In the genomic region with DNA sequence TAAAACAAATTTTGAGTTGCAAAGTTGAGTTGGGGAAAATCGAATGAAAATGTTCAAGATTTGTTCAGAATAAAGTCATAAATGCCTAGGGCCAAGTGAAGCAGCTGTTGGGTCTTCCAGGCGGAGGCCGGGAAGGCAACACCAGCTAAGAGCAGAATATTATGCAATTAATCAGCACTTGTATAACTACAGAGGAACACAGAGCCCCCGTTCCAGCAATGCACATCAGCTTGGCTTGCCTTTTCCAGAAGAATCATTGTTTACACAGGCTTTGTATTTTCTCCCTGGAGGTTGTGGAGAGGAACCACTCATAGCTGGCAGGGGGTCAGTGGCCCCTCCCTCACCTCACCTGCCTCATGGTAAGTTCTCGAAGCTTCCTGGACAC, we compare ENCODE assay signal across 12 mouse cellular contexts.
DNase-seq lines count a peak whose midpoint lies in the region; ATAC-seq lines count a peak whose summit lies in the region.
"Had no signal": no experiment of that assay in that cellular context is flagged by ENCODE, and none has a peak within 500 bp of the region (broad histone marks: within the 10 kb centered on the region; RNA-seq: fewer than 3 reads in every experiment).

No protein-coding gene starts in this region.

- no peaks in the 10 kb centered on the region for H3K36me3 ChIP-seq in midbrain, embryonic 12.5 days
- no peaks in the 10 kb centered on the region for H3K36me3 ChIP-seq in midbrain, embryonic 16.5 days (ENCODE audit: control insufficient read depth, insufficient read depth, low read length)
- no peaks in the 10 kb centered on the region for H3K36me3 ChIP-seq in neural tube, embryonic 11.5 days (ENCODE audit: control insufficient read depth, insufficient read depth, low read length)
- H3K36me3 ChIP-seq in liver, embryonic 12.5 days = no peaks in the 10 kb centered on the region

- H3K4me2 ChIP-seq in midbrain, embryonic 12.5 days (replicated peaks) = no peak overlapping the region
- no peak overlapping the region for H3K4me2 ChIP-seq in midbrain, embryonic 16.5 days (ENCODE audit: low read length)
- no peak overlapping the region for H3K4me2 ChIP-seq in neural tube, embryonic 11.5 days (ENCODE audit: low read depth)
- no peak overlapping the region for H3K4me2 ChIP-seq in liver, embryonic 12.5 days

- H3K9me3 ChIP-seq in midbrain, embryonic 12.5 days = no peaks in the 10 kb centered on the region
- H3K9me3 ChIP-seq in midbrain, embryonic 16.5 days (replicated peaks; ENCODE audit: control insufficient read depth, low read length, poor library complexity, severe bottlenecking) = no peaks in the 10 kb centered on the region
- H3K9me3 ChIP-seq in neural tube, embryonic 11.5 days (ENCODE audit: control insufficient read depth, low read length) = no peaks in the 10 kb centered on the region
- no peaks in the 10 kb centered on the region for H3K9me3 ChIP-seq in liver, embryonic 12.5 days (replicated peaks)

- peak; percentile 9 to 12 for DNase-seq in heart, adult 18-20 months
- DNase-seq in heart, postnatal 25 days (ENCODE audit: low spot score) = no peak
- peak; percentile 9 for DNase-seq in gastrocnemius, postnatal 10 days
- peak; percentile 27 for DNase-seq in neural tube, embryonic 11.5 days (ENCODE audit: low spot score)
- DNase-seq in MN1 (ENCODE audit: low spot score) = no peak
- DNase-seq: cerebellum, adult 8-10 months; liver, postnatal 0 days; thymus, adult 18-20 months had no signal

- H3K27me3 ChIP-seq in midbrain, embryonic 12.5 days = no peaks in the 10 kb centered on the region
- H3K27me3 ChIP-seq in midbrain, embryonic 16.5 days (ENCODE audit: control insufficient read depth, insufficient read depth, low read depth, low read length) = no peaks in the 10 kb centered on the region
- no peaks in the 10 kb centered on the region for H3K27me3 ChIP-seq in neural tube, embryonic 11.5 days (ENCODE audit: control insufficient read depth, insufficient read depth, low read length)
- no peaks in the 10 kb centered on the region for H3K27me3 ChIP-seq in liver, embryonic 12.5 days (replicated peaks)

- no peak overlapping the region for H3K4me3 ChIP-seq in midbrain, embryonic 12.5 days
- H3K4me3 ChIP-seq in midbrain, embryonic 16.5 days (ENCODE audit: low read depth, low read length) = no peak overlapping the region
- no peak overlapping the region for H3K4me3 ChIP-seq in neural tube, embryonic 11.5 days (ENCODE audit: low read depth, low read length)
- H3K4me3 ChIP-seq in liver, embryonic 12.5 days = no peak overlapping the region

- no peak overlapping the region for H3K9ac ChIP-seq in midbrain, embryonic 12.5 days (replicated peaks)
- no peak overlapping the region for H3K9ac ChIP-seq in midbrain, embryonic 16.5 days (ENCODE audit: low read depth, low read length)
- no peak overlapping the region for H3K9ac ChIP-seq in neural tube, embryonic 11.5 days (ENCODE audit: low read length)
- H3K9ac ChIP-seq in liver, embryonic 12.5 days = no peak overlapping the region
- H3K9ac ChIP-seq: liver, postnatal 0 days had no signal

- H3K4me1 ChIP-seq in midbrain, embryonic 12.5 days = peaks cover 10% of the 10 kb centered on the region; the same call in 1 of the 2 replicates
- no peaks in the 10 kb centered on the region for H3K4me1 ChIP-seq in midbrain, embryonic 16.5 days (ENCODE audit: control insufficient read depth, insufficient read depth, low read length)
- peaks cover 6% of the 10 kb centered on the region; the same call in 1 of the 2 replicates for H3K4me1 ChIP-seq in neural tube, embryonic 11.5 days (ENCODE audit: control insufficient read depth, insufficient read depth, low read length)
- no peaks in the 10 kb centered on the region for H3K4me1 ChIP-seq in liver, embryonic 12.5 days

- H3K27ac ChIP-seq in midbrain, embryonic 12.5 days (replicated peaks) = peak overlapping the region; percentile 49; the same call in 1 of the 2 replicates
- H3K27ac ChIP-seq in midbrain, embryonic 16.5 days (ENCODE audit: low read length) = no peak overlapping the region
- H3K27ac ChIP-seq in neural tube, embryonic 11.5 days (ENCODE audit: low read depth, low read length) = no peak overlapping the region
- no peak overlapping the region for H3K27ac ChIP-seq in liver, embryonic 12.5 days
- H3K27ac ChIP-seq: hindbrain, postnatal 0 days had no signal

- 58% methylated on average over 5 of the region's 5 CpGs for WGBS in midbrain, embryonic 12.5 days
- WGBS in midbrain, embryonic 16.5 days = 47% methylated on average over 5 of the region's 5 CpGs
- 37% methylated on average over 5 of the region's 5 CpGs for WGBS in neural tube, embryonic 11.5 days
- 60% methylated on average over 5 of the region's 5 CpGs for WGBS in liver, embryonic 12.5 days (ENCODE audit: insufficient replicate concordance)

- no peak for ATAC-seq in midbrain, embryonic 12.5 days (ENCODE audit: low FRiP score, low read depth)
- no peak for ATAC-seq in midbrain, embryonic 16.5 days
- no peak for ATAC-seq in neural tube, embryonic 11.5 days (ENCODE audit: insufficient read depth, low FRiP score, low TSS enrichment)
- ATAC-seq in liver, embryonic 12.5 days = no peak
- ATAC-seq: hindbrain, postnatal 0 days; liver, postnatal 0 days had no signal

- intact Hi-C loops in heart, postnatal 25 days (cut with DNase I) = no loop called here

Comparison
In these comparisons a context has a peak if more than half of its experiments do, and no peak if none do; other contexts are left out.
1. DNase-seq: peak in heart, adult 18-20 months (2 of 2), gastrocnemius, postnatal 10 days (single experiment) and neural tube, embryonic 11.5 days (single experiment); none in heart, postnatal 25 days (single experiment) and MN1 (single experiment).